Mouse (Mus musculus) Patski (cell line): ENCODE data around the gene Dis3l. TPM values are rescaled to one million over a fixed set of nuclear protein-coding genes. Genes with fewer than 3 reads are reported as not detected.
A peak's percentile ranks its signal among the peaks of the same experiment; 100 is the strongest.
"Not testable (repeated sequence)": the region's sequence is repeated elsewhere in the genome, so short reads cannot be mapped to it uniquely, and the experiment has no call there.

ENCODE experiments used
- ATAC-seq: fragments of 100-300 bp; one replicate; pipeline ENCODE4 v1.8.0; 2021
- CTCF ChIA-PET: fragments of 350-600 bp; sonication (Branson Sonifier 250); formaldehyde crosslinking; loops from one replicate; lab custom pipeline; 2022; ENCODE audit warnings: inconsistent platforms; lab: Charles Lee
- POLR2A ChIA-PET: fragments of 350-600 bp; sonication (Branson Sonifier 250); formaldehyde crosslinking; loops from one replicate; lab custom pipeline; 2022; ENCODE audit warnings: antibody characterized with exemption, inconsistent platforms; lab: Charles Lee
- DNase-seq: peaks from one replicate; pipeline ENCODE4 v3.0.0-alpha.2; 2011; ENCODE audit warnings: low read depth, low spot score
- H3K27me3 ChIP-seq: fragments of 371-371 bp; one replicate; pipeline ENCODE4 v1.5.1; 2021
- CTCF ChIP-seq: fragments of 100-300 bp; IDR thresholded peaks from one replicate; pipeline ENCODE4 v1.5.1; 2021
- in situ Hi-C: fragments of 300-500 bp; cut with MboI; formaldehyde crosslinking; loops from 3 replicates; pipeline ENCODE4 v1.11.1; 2018; ENCODE audit warnings: low pct_unique_long_range_greater_than_20kb, mixed read lengths
- polyA plus RNA-seq: library from polyadenylated mRNA; unstranded; gene quantifications from one replicate; pipeline ENCODE4 v1.2.3, GENCODE M21; 2021

Gene Dis3l
- polyA plus RNA-seq, 1 experiment from 2014 or later = 21.8 TPM

DNA sequence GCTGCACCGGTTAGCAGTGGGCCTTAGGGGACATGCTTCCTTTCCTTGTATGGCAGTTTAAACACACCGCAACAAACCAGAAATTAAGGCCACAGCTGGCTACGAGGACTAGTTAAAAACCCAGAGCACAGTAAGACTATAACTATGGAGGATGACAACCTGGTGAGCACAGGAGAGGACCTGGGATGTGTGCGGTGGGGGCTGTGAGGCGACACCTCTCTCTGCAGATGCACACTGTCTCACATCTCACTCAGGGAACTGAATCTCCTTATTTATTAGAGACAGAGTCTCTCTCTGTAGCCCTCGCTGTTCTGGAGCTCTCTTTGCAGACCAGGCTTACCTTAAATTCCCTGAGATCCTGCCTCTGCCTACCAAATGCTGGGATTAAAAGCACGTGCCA, 17.1 kb downstream of the Dis3l start:
- H3K27me3 ChIP-seq = no peaks in the 10 kb centered on the region

DNA sequence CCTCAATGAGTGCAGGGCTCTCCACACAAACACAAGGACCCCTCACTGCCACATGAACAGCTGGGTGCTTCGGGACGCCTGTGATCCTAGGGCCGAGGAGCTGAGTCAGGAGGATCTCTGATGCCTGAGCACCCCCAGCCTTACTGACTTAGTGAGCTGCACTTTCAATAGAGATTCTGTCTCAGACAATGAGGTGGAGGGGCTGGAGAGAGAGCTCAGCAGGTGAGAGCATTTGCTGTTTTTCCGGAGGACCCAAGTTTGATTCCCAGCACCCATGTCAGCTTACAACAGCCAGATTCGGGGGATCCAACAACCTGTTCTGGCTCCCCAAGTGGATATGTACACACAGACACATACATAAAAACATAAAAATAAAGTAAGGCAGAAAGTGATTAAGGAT, 24.1 kb downstream of the Dis3l start:
- H3K27me3 ChIP-seq = no peaks in the 10 kb centered on the region
- TF ChIP-seq CTCF = no peak
- ATAC-seq (no peak), DNase-seq (no peak)
- POLR2A ChIA-PET = no interaction called here
- in situ Hi-C loops = no loop called here
- CTCF ChIA-PET = no interaction called here

More for the DNA sequence above, 17.1 kb downstream of the Dis3l start:
- in situ Hi-C loops = no loop called here
- TF ChIP-seq CTCF = no peak
- CTCF ChIA-PET = interaction anchor here (1.7 kb wide), 1 partner anchor 22 kb away, joined by 3 read pairs; no protein-coding TSS in a partner anchor
- POLR2A ChIA-PET = no interaction called here
- DNase-seq = no peak
- ATAC-seq = no peak

DNA sequence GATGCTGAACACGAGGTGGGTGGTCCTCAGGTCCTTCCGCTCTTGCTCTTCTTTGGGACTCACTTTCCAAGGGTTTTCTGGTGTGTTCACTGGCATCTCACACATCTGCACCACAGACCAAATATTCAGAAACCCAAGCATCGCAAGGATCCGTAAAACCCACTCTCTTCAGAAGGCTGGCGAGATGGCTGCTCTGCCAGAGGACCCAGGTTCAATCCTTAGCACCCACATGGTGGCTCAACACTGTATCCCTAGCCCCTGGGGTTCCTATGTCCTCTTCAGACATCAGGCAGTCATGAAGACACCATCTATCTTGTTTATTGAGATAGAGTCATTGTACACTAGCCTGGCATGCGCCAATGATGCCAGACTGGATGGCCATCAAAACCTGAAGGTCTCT, 26.4 kb downstream of the Dis3l start:
- ATAC-seq = no peak
- POLR2A ChIA-PET = no interaction called here

DNA sequence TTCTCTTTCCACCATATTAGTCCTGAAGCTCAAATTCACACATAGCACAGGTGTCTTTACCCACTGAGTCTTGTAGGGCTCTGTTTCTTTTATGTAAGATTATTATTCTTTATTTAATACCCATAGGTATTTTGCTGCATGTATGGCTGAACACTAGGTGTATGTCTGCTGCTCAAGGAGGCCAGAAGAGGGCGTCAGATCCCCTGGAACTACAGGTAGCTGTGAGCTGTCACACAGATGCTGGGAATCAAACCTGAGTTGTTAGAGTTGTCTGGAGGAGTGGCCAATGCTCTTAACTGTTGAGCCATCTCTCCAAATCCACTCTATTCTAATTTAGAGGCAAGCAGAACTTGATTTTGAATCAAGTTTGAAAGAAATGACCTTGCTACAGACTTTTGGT, 29.0 kb downstream of the Dis3l start:
- H3K27me3 ChIP-seq = no peaks in the 10 kb centered on the region
- POLR2A ChIA-PET = interaction anchor here (0.8 kb wide), 1 partner anchor 17 kb away, joined by 3 read pairs; no protein-coding TSS in a partner anchor
- CTCF ChIA-PET = no interaction called here
- ATAC-seq (no peak), DNase-seq (no peak)
- no peak for TF ChIP-seq CTCF
- in situ Hi-C loops = no loop called here

More for the DNA sequence above, 26.4 kb downstream of the Dis3l start:
- no peak for DNase-seq
- CTCF ChIA-PET = no interaction called here
- H3K27me3 ChIP-seq = no peaks in the 10 kb centered on the region
- in situ Hi-C loops = no loop called here
- no peak for TF ChIP-seq CTCF

DNA sequence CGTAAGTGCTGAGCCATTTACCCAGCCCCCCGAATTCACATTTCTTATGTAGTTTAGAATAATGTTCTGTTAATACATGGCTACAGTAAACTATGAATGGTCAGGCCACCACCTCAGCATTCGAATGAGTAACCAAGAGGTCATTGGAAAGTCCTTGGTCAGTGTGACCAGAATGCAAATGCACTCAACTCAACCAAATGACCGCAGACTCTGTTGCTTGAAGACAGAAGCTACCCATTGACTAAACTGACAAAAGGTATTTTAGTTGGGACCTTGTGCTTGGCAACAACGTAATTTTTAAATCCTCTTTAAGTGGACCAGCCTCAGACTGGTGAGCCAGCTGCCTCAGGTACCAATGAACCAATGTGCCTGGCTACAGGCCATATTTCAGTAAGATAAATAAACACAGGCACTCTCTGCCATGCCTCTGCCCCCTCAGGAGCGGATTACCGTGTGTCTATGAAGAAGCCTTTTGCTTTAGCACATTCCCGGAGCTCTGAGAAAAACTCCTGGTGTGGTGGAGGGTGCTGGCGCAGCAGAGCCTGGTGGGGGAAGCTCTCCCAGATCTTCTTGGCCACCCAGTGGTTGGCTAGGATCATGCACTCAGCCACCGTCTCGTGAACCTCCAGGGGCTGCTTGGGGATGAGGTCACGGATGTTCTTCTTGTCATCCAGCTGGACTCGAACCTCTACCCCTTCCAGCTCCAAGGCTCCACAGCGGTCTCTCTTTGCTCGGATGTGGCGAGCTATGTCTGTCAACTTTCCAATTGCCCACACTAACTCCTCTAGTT, 29.9 kb downstream of the Dis3l start:
- POLR2A ChIA-PET = interaction anchor here (0.8 kb wide), 1 partner anchor 16 kb away, joined by 3 read pairs; no protein-coding TSS in a partner anchor
- in situ Hi-C loops = no loop called here
- ATAC-seq (no peak), DNase-seq (no peak)
- CTCF ChIA-PET = no interaction called here
- no peaks in the 10 kb centered on the region for H3K27me3 ChIP-seq
- peak; percentile 21 for TF ChIP-seq CTCF

DNA sequence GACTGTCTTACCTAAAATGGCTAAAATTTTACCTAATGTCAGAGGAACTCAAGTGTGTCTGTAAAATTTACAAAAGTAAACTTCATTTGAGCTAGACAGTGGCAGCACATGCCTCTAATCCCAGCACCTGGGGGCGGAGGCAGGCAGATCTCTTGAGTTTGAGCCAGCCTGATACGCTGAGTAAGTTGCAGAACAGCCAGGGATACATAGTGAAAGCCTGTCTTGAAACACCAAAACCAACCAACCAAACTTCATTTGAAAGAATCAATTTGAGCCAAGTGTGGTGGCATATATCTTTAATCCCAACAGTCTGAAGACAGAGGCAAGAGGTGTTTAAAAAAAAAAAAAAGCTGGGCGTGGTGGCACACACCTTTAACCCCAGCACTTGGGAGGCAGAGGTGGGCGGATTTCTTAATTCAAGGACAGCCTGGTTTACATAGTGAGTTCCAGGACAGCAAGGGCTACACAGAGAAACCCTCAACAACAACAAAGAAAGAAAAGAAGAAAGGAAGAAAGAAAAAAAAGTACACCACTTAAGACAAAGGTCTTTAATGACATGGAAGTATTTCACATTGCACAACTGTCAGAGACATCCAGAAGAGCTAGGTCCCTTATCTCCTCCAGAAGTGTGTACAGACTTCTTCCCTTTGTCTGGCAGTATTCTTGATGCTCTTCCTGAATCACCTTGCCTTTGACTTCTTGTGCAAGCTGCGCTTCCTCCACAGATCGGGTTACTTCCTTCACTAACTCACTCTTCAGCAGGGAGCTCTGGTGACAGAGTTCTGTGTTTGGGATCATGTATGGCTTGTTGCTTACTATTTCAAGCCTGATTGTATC, 34.4 kb downstream of the Dis3l start:
- H3K27me3 ChIP-seq = no peaks in the 10 kb centered on the region
- no peak for TF ChIP-seq CTCF
- POLR2A ChIA-PET = interaction anchor here (0.6 to 0.9 kb wide), 2 partner anchors 15 to 139 kb away, joined by 3 to 4 read pairs; no protein-coding TSS in a partner anchor
- ATAC-seq (no peak), DNase-seq (no peak)
- in situ Hi-C loops = no loop called here
- CTCF ChIA-PET = interaction anchor here (1.2 kb wide), 1 partner anchor 565 kb away, joined by 3 read pairs; no protein-coding TSS in a partner anchor

DNA sequence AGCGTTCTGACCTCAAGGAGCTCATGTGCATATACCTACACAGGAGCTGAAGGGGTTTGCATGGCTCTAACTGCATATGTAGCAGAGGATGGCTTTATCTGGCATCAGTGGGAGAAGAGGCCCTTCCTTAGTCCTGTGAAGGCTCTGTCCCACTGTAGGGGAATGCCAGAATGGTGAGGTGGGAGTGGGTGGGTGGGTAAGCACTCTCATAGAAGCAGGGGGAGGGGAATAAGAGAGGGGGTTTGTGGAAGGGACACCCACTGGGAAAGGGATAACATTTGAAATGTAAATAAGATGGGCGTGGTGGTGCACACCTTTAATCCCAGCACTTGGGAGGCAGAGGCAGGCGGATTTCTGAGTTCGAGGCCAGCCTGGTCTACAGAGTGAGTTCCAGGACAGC, 38.0 kb downstream of the Dis3l start:
- in situ Hi-C loops, H3K27me3 ChIP-seq, POLR2A ChIA-PET, ATAC-seq, CTCF ChIA-PET, DNase-seq: not testable (repeated sequence)

DNA sequence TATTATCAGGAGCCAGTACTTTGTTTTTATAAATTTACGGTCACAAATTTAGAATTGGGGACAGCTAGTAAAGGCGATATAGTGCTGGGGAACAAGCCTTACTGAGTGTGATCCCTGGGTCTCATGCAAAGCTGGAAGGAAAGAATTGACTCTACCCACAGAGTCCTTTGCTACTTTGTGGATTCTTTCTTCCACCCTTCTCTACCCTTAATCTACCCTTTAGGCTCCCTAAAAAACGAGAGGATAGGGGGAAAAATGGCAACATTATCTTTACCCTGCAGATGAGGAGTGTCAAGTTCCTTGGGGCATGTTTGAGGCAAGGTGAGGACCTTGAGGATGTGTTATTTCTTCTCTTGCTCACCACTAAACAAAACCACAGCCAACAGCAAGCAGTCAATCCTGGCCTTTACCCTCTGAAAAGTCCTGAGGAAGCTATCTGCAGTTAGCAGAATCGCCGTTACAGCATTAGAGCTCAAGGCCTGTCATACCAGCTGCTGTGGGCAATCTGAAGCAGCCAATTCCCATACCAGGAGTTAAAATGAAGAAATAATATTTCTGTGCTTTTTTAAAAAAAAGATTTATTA, 58.6 kb downstream of the Dis3l start:
- DNase-seq (no peak), ATAC-seq (no peak)
- no peaks in the 10 kb centered on the region for H3K27me3 ChIP-seq
- POLR2A ChIA-PET = no interaction called here
- CTCF ChIA-PET = no interaction called here
- in situ Hi-C loops = no loop called here
- TF ChIP-seq CTCF = no peak

DNA sequence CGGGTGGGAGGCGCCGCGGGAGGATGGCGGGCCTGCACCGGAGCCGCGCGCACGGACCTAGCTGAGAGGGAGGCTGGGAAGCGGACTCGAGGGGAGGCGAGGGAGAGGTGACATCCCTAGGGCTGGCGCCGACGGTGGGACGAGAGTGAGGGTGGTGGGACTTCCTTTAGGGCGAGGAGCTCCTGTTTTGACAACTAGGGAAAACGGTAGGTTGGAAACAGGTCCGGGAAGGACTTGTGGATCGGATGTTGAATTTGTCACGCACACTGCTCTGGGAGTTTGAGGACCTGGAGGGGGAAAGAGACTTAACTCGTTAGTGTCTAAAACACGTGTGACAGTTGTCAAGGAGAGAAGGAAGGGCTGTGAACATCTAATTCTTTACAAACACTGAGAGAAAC, 59.3 kb downstream of the Dis3l start:
- TF ChIP-seq CTCF = no peak
- DNase-seq = no peak
- in situ Hi-C loops = no loop called here
- peak; percentile 62 for ATAC-seq
- POLR2A ChIA-PET = no interaction called here
- CTCF ChIA-PET = no interaction called here
- no peaks in the 10 kb centered on the region for H3K27me3 ChIP-seq

DNA sequence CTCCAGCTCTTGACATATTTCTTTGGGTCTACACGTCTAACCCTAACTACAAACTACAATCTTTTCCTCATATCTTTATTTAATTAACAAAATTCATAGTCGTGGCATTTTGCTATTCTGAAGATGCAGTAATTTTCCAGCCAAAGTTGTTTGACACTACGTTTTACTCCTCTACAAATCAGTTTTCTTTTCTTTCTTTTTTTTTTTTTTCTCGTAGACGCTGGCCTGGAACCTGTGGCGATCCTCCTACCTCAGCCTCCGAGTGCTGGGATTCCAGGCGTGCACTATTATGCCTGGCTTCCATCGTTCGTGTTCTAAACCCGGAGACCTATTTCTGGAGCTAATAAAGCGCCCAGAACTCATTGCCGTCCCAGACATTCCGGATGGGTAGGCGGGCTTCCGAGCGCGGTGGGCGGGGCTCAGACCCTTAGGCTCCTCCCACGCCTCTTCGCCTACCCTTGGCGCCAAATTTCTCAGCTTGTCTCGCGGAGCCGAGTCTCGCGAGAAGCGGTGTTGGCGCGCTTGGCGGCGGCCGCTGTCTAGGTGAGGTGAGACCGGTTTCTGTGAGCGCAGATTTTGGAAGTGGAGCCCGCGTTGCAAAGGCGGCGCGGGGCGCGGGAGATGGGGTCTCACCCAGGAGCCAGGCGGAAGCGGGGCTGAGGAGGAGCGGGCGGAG, 59.8 kb downstream of the Dis3l start, which contains the start of gene Tipin:
TSS of gene Tipin (plus strand) at position 477 of the 676 bp plus-strand sequence.
- H3K27me3 ChIP-seq = no peaks in the 10 kb centered on the region
- ChIA-PET CTCF (interaction anchor here (1.0 to 1.1 kb wide), 2 partner anchors 18 to 102 kb away, joined by 3 to 4 read pairs; partner anchors contain the start of gene Snapc5), POLR2A (no interaction called here)
- ATAC-seq (peak; percentile 67), DNase-seq (peak; percentile 58)
- no peak for TF ChIP-seq CTCF
- in situ Hi-C loops = no loop called here
